Mouse (Mus musculus): Measurements from ENCODE around the gene Bod1.

DNA sequence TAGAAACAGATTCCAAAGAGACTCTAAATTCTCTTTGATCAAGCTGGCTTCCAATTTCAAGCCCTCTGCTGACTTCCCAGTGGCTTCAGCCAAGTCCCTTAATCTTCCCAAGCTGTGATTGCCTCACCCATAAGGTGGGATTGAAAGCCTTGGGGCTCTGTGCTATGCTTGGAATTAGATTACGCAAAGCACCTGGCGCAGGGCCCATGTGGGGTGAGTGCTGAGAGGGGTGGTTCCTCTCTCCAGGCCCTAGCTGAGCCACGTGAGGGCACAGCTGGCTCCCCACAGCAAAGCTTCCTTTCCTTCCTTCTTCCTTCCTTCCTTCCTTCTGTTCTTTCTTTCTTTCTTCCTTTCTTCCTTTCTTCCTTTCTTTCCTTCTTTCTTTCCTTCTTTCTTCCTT lies 54.4 kb downstream of the Bod1 start:
- TF ChIP-seq POLR2A (IDR thresholded peaks at IDR 0.05; ENCODE audit: borderline replicate concordance, extremely low read depth, insufficient read depth, insufficient read length, poor library complexity, severe bottlenecking) (no peak), CTCF (IDR thresholded peaks at IDR 0.05; ENCODE audit: borderline replicate concordance, extremely low read depth, insufficient read depth, insufficient read length) (no peak)

All from brain, embryonic 14.5 days (tissue).